ENCODE assay signal across 12 mouse cellular contexts in genomic region chr2:174291029-174291661, GRCm38 (mm10). TPM values are rescaled to one million over a fixed set of nuclear protein-coding genes. Genes with fewer than 3 reads are reported as not detected.
DNase-seq lines count a peak whose midpoint lies in the region; ATAC-seq lines count a peak whose summit lies in the region.
"Had no signal": no experiment of that assay in that cellular context is flagged by ENCODE, and none has a peak within 500 bp of the region (broad histone marks: within the 10 kb centered on the region; RNA-seq: fewer than 3 reads in every experiment).

No protein-coding gene starts in this region.

- peak overlapping the region; percentile 56 for H3K4me2 ChIP-seq in heart, embryonic 15.5 days
- H3K4me2 ChIP-seq in hindbrain, embryonic 12.5 days (replicated peaks), result peak overlapping the region; percentile 55
- H3K4me2 ChIP-seq in midbrain, embryonic 14.5 days (ENCODE audit: low read length), result peak overlapping the region; percentile 65

- WGBS in heart, embryonic 15.5 days, result 66% methylated on average over 8 of the region's 8 CpGs
- WGBS in embryonic facial prominence, embryonic 10.5 days, result 56% methylated on average over 8 of the region's 8 CpGs
- WGBS in hindbrain, embryonic 12.5 days, result 52% methylated on average over 8 of the region's 8 CpGs
- 59% methylated on average over 8 of the region's 8 CpGs for WGBS in midbrain, embryonic 14.5 days

- no peak for ATAC-seq in heart, embryonic 15.5 days (replicated peaks; ENCODE audit: insufficient number of reproducible peaks, insufficient read depth, low FRiP score, low read depth)
- no peak for ATAC-seq in hindbrain, embryonic 12.5 days (ENCODE audit: low FRiP score)
- no peak for ATAC-seq in midbrain, embryonic 14.5 days (ENCODE audit: low FRiP score, low TSS enrichment)
- ATAC-seq: activated CD4-positive, CD25-positive, alpha-beta regulatory T cell, adult 4 months had no signal

- 0 out of 2 replicates have a peak, but pooled peaks cover under 1% of the 10 kb centered on the region for H3K9me3 ChIP-seq in heart, embryonic 15.5 days (replicated peaks)
- peaks cover 36% of the 10 kb centered on the region for H3K9me3 ChIP-seq in embryonic facial prominence, embryonic 10.5 days
- H3K9me3 ChIP-seq in hindbrain, embryonic 12.5 days (replicated peaks), result peaks cover 25% of the 10 kb centered on the region
- H3K9me3 ChIP-seq in midbrain, embryonic 14.5 days (ENCODE audit: control insufficient read depth, low read length), result peaks cover 17% of the 10 kb centered on the region

- DNase-seq in heart, postnatal 4 days, result no peak
- DNase-seq in embryonic facial prominence, embryonic 10.5 days (ENCODE audit: low spot score), result no peak
- DNase-seq in midbrain, embryonic 14.5 days, result no peak
- no peak for DNase-seq in adrenal gland, postnatal 10 days
- DNase-seq in frontal cortex, postnatal 10 days (ENCODE audit: low spot score in 2 of 2), result no peak
- no peak for DNase-seq in thymus, postnatal 0 days (ENCODE audit: low spot score)
- DNase-seq: kidney, postnatal 14 days; spleen, adult 18-20 months had no signal

- H3K27ac ChIP-seq in heart, embryonic 15.5 days, result 0 out of 2 replicates have a peak overlapping the region, but pooled peaks have one; percentile 3
- peak overlapping the region; percentile 19; the same call in 1 of the 2 replicates for H3K27ac ChIP-seq in embryonic facial prominence, embryonic 10.5 days (replicated peaks)
- H3K27ac ChIP-seq in hindbrain, embryonic 12.5 days, result peak overlapping the region; percentile 52
- peak overlapping the region; percentile 28 for H3K27ac ChIP-seq in midbrain, embryonic 14.5 days (replicated peaks; ENCODE audit: low read depth, low read length)
- H3K27ac ChIP-seq: liver, embryonic 15.5 days had no signal

- no peak overlapping the region for H3K4me3 ChIP-seq in heart, embryonic 15.5 days
- peak overlapping the region; percentile 54 for H3K4me3 ChIP-seq in embryonic facial prominence, embryonic 10.5 days
- peak overlapping the region; percentile 31 for H3K4me3 ChIP-seq in hindbrain, embryonic 12.5 days
- peak overlapping the region; percentile 32 for H3K4me3 ChIP-seq in midbrain, embryonic 14.5 days (replicated peaks; ENCODE audit: low read depth, low read length)
- H3K4me3 ChIP-seq: liver, embryonic 15.5 days had no signal

- H3K4me1 ChIP-seq in heart, embryonic 15.5 days (replicated peaks), result peaks cover 25% of the 10 kb centered on the region
- peaks cover 42% of the 10 kb centered on the region for H3K4me1 ChIP-seq in embryonic facial prominence, embryonic 10.5 days
- peaks cover 42% of the 10 kb centered on the region for H3K4me1 ChIP-seq in hindbrain, embryonic 12.5 days
- peaks cover 18% of the 10 kb centered on the region for H3K4me1 ChIP-seq in midbrain, embryonic 14.5 days (ENCODE audit: control insufficient read depth, insufficient read depth, low read length)

- peaks cover 27% of the 10 kb centered on the region for H3K27me3 ChIP-seq in heart, embryonic 15.5 days
- H3K27me3 ChIP-seq in embryonic facial prominence, embryonic 10.5 days (replicated peaks; ENCODE audit: low read depth, poor library complexity, severe bottlenecking), result peaks cover 38% of the 10 kb centered on the region
- H3K27me3 ChIP-seq in hindbrain, embryonic 12.5 days, result peaks cover 34% of the 10 kb centered on the region
- H3K27me3 ChIP-seq in midbrain, embryonic 14.5 days (ENCODE audit: control insufficient read depth, insufficient read depth, low read length), result peaks cover 18% of the 10 kb centered on the region

- peaks cover 11% of the 10 kb centered on the region for H3K36me3 ChIP-seq in heart, embryonic 15.5 days
- peaks cover 81% of the 10 kb centered on the region for H3K36me3 ChIP-seq in embryonic facial prominence, embryonic 10.5 days (replicated peaks)
- peaks cover 21% of the 10 kb centered on the region for H3K36me3 ChIP-seq in hindbrain, embryonic 12.5 days
- peaks cover 9% of the 10 kb centered on the region for H3K36me3 ChIP-seq in midbrain, embryonic 14.5 days (ENCODE audit: control insufficient read depth, insufficient read depth, low read length)

- 0 out of 2 replicates have a peak overlapping the region, but pooled peaks have one; percentile 8 for H3K9ac ChIP-seq in heart, embryonic 15.5 days
- peak overlapping the region; percentile 33 for H3K9ac ChIP-seq in hindbrain, embryonic 12.5 days
- peak overlapping the region; percentile 42; the same call in 1 of the 2 replicates for H3K9ac ChIP-seq in midbrain, embryonic 14.5 days (replicated peaks; ENCODE audit: low read length)
- H3K9ac ChIP-seq: liver, embryonic 15.5 days had no signal

RNA-seq across cellular contexts. Expression of gene Gnas, which starts 7.0 kb away (rescaled TPM):
- polyA plus RNA-seq in heart, embryonic 15.5 days (2015; fragmentation: Nextera tagmentation; extraction: Ambion mirVana), result 1,401 and 1,438 TPM in 2 replicates
- 1,000 to 10,000 TPM; 1,794 to 1,822 TPM for total RNA-seq in heart, postnatal 4 days (2021)
- 1,270 and 1,303 TPM in 2 replicates for polyA plus RNA-seq in embryonic facial prominence, embryonic 10.5 days (2016; fragmentation: Nextera tagmentation; extraction: Ambion mirVana)
- polyA plus RNA-seq in hindbrain, embryonic 12.5 days (2016; fragmentation: Nextera tagmentation; extraction: Ambion mirVana), result 1,701 and 1,752 TPM in 2 replicates
- 1,446 and 1,495 TPM in 2 replicates for polyA plus RNA-seq in midbrain, embryonic 14.5 days (2014; fragmentation: Nextera tagmentation; extraction: Ambion mirVana)
- total RNA-seq in adrenal gland, postnatal 10 days (2021), result 1,000 to 10,000 TPM; 5,524 to 6,088 TPM
- polyA plus RNA-seq in thymus, postnatal 0 days (2015; fragmentation: Nextera tagmentation; extraction: Ambion mirVana), result 679 TPM in 2 replicates

RNA-seq across cellular contexts. Expression of gene Gm20721, which starts 55.4 kb away (rescaled TPM):
- 17.1 and 32.0 TPM in 2 replicates for polyA plus RNA-seq in heart, embryonic 15.5 days (2015; fragmentation: Nextera tagmentation; extraction: Ambion mirVana)
- total RNA-seq in heart, postnatal 4 days (2021), result 1 to 10 TPM; 2.2 to 3.4 TPM
- 11.9 and 14.6 TPM in 2 replicates for polyA plus RNA-seq in embryonic facial prominence, embryonic 10.5 days (2016; fragmentation: Nextera tagmentation; extraction: Ambion mirVana)
- polyA plus RNA-seq in hindbrain, embryonic 12.5 days (2016; fragmentation: Nextera tagmentation; extraction: Ambion mirVana), result 13.7 and 14.5 TPM in 2 replicates
- polyA plus RNA-seq in midbrain, embryonic 14.5 days (2014; fragmentation: Nextera tagmentation; extraction: Ambion mirVana), result 6.4 and 7.5 TPM in 2 replicates
- total RNA-seq in adrenal gland, postnatal 10 days (2021), result 1 to 10 TPM; 6.2 to 6.8 TPM
- 4.1 and 5.4 TPM in 2 replicates for polyA plus RNA-seq in thymus, postnatal 0 days (2015; fragmentation: Nextera tagmentation; extraction: Ambion mirVana)
